Mouse (Mus musculus) T-cell, adult 66 days (primary cell): Measurements from ENCODE around the gene Osbpl3. TPM values are rescaled to one million over a fixed set of nuclear protein-coding genes. Genes with fewer than 3 reads are reported as not detected.

ENCODE experiments used
- total RNA-seq, 2 experiments: library from RNA; stranded (reverse); gene quantifications; 3 replicates in 1 of 2; 4 replicates in 1 of 2; pipeline ENCODE4 v1.2.4; 2023

The Osbpl3 gene
- total RNA-seq: 1 to 10 TPM; 7.7 to 8.5 TPM

GRCm38 (mm10) chr6:50455829-50456469 is at the start of gene Osbpl3:
Gene Osbpl3 (minus strand): TSS chr6:50456201.

GRCm38 (mm10) chr6:50263670-50264069 is 192.3 kb downstream of the Osbpl3 start, which contains the start of gene Gsdme:
Gene Gsdme (minus strand): TSS chr6:50263862.

Other genes with a start within 250 kb of the Osbpl3 start
- gene Gsdme, start 192.3 kb downstream of the Osbpl3 start, total RNA-seq: under 1 TPM; 0.29 to 0.41 TPM
- 10 to 100 TPM; 20.4 to 25.3 TPM for gene Cycs, start 110.3 kb upstream of the Osbpl3 start, total RNA-seq
- gene 4921507P07Rik, start 140.4 kb upstream of the Osbpl3 start, total RNA-seq: 1 to 10 TPM in 1 of 2 experiments, under 1 TPM in 1; 0.82 to 2.5 TPM
- gene Npvf, start 198.2 kb upstream of the Osbpl3 start, total RNA-seq: not detected